Mouse (Mus musculus): Measurements from ENCODE around the gene Chst11. TPM values are rescaled to one million over a fixed set of nuclear protein-coding genes. Genes with fewer than 3 reads are reported as not detected.

Gene Chst11
- total and polyA plus RNA-seq, 3 experiments, result 3.1 to 10.6 TPM; not detected in 1

- H3K4me1 ChIP-seq (ENCODE audit: control insufficient read depth in 1 of 2, insufficient read depth in 2 of 2, low read length in 2 of 2), result peaks cover 7 to 12% of the 10 kb centered on the region in 2 experiments
- H3K27ac ChIP-seq (ENCODE audit: control insufficient read depth, low read depth, low read length), result no peak overlapping the region
- H3K9me3 ChIP-seq (replicated peaks; ENCODE audit: insufficient read depth, low read length), result no peaks in the 10 kb centered on the region
- H3K4me3 ChIP-seq (ENCODE audit: control insufficient read depth in 1 of 2, insufficient read depth in 1 of 2, low read depth in 2 of 2, low read length in 2 of 2), result no peak overlapping the region
- peaks cover 0 to 7% of the 10 kb centered on the region in 2 experiments; a peak in 2 of 4 replicates for H3K36me3 ChIP-seq (ENCODE audit: control insufficient read depth in 1 of 2, insufficient read depth in 2 of 2, low read length in 2 of 2)
- no peaks in the 10 kb centered on the region for H3K27me3 ChIP-seq (ENCODE audit: control insufficient read depth in 1 of 2, insufficient read depth in 2 of 2, low read length in 2 of 2)
- no peak overlapping the region for H3K9ac ChIP-seq (ENCODE audit: control insufficient read depth, low read depth, low read length, poor library complexity, severe bottlenecking)
- no peak for DNase-seq (ENCODE audit: low read depth, low spot score)
- TF ChIP-seq GATA1 (IDR thresholded peaks at IDR 0.05; ENCODE audit: low read depth, low read length) (no peak), MAX (IDR thresholded peaks at IDR 0.05; ENCODE audit: low read length) (no peak), CTCF (IDR thresholded peaks at IDR 0.05 in 2 of 3, conservative IDR thresholded peaks at IDR 0.05 in 1 of 3; ENCODE audit: control insufficient read depth in 1 of 3, insufficient read depth in 1 of 3, low read depth in 2 of 3, low read length in 3 of 3, poor library complexity in 1 of 3, severe bottlenecking in 1 of 3) (no peak), BHLHE40 (IDR thresholded peaks at IDR 0.05; ENCODE audit: borderline replicate concordance, low read depth, low read length) (no peak), ZNF384 (IDR thresholded peaks at IDR 0.05; ENCODE audit: low read depth, low read length) (no peak), ZC3H11A (IDR thresholded peaks at IDR 0.05; ENCODE audit: low read depth, low read length) (no peak), UBTF (IDR thresholded peaks at IDR 0.05; ENCODE audit: borderline replicate concordance, insufficient read depth, low read depth, low read length) (no peak), USF2 (IDR thresholded peaks at IDR 0.05; ENCODE audit: borderline replicate concordance in 1 of 2, insufficient read depth in 1 of 2, low read depth in 1 of 2, low read length in 2 of 2) (no peak), EP300 (IDR thresholded peaks at IDR 0.05; ENCODE audit: low read depth in 1 of 2, low read length in 2 of 2) (no peak), JUND (IDR thresholded peaks at IDR 0.05; ENCODE audit: low read depth, low read length) (no peak), NELFE (IDR thresholded peaks at IDR 0.05; ENCODE audit: low read depth, low read length) (no peak), GABPA (IDR thresholded peaks at IDR 0.05; ENCODE audit: low read depth, low read length) (no peak), POLR2AphosphoS5 (IDR thresholded peaks at IDR 0.05; ENCODE audit: borderline replicate concordance, low read depth, low read length) (no peak), RCOR1 (IDR thresholded peaks at IDR 0.05; ENCODE audit: low read depth, low read length) (no peak), MAFK (IDR thresholded peaks at IDR 0.05; ENCODE audit: borderline replicate concordance, low read depth, low read length) (no peak)
- no peaks in the 10 kb centered on the region for H3K79me2 ChIP-seq (ENCODE audit: control insufficient read depth, insufficient read depth, low read length, poor library complexity)
These were observed 91.5 kb downstream of the Chst11 start for GRCm38 (mm10) chr10:83076816-83077215.

GRCm38 (mm10) chr10:83078723-83079122 lies 93.4 kb downstream of the Chst11 start:
- H3K4me1 ChIP-seq (ENCODE audit: control insufficient read depth in 1 of 2, insufficient read depth in 2 of 2, low read length in 2 of 2), result peaks cover 7 to 12% of the 10 kb centered on the region in 2 experiments
- TF ChIP-seq ZMIZ1 (IDR thresholded peaks at IDR 0.05; ENCODE audit: low read depth, low read length), result no peak
- no peak for TF ChIP-seq POLR2AphosphoS5 (IDR thresholded peaks at IDR 0.05; ENCODE audit: borderline replicate concordance, low read depth, low read length)
- TF ChIP-seq TAL1 (IDR thresholded peaks at IDR 0.05; ENCODE audit: low read length), result no peak
- no peak for TF ChIP-seq JUND (IDR thresholded peaks at IDR 0.05; ENCODE audit: low read depth, low read length)
- no peak for TF ChIP-seq RCOR1 (IDR thresholded peaks at IDR 0.05; ENCODE audit: low read depth, low read length)
- TF ChIP-seq UBTF (IDR thresholded peaks at IDR 0.05; ENCODE audit: borderline replicate concordance, insufficient read depth, low read depth, low read length), result no peak
- TF ChIP-seq GABPA (IDR thresholded peaks at IDR 0.05; ENCODE audit: low read depth, low read length), result no peak
- no peak for TF ChIP-seq USF2 (IDR thresholded peaks at IDR 0.05; ENCODE audit: borderline replicate concordance in 1 of 2, insufficient read depth in 1 of 2, low read depth in 1 of 2, low read length in 2 of 2)
- no peak for TF ChIP-seq POLR2A (IDR thresholded peaks at IDR 0.05; ENCODE audit: control insufficient read depth in 1 of 2, insufficient read depth in 1 of 2, low read depth in 1 of 2, low read length in 2 of 2, poor library complexity in 1 of 2)
- TF ChIP-seq POLR2AphosphoS2 (IDR thresholded peaks at IDR 0.05; ENCODE audit: low read length), result no peak
- no peak for TF ChIP-seq HCFC1 (IDR thresholded peaks at IDR 0.05; ENCODE audit: low read depth, low read length)
- no peak for TF ChIP-seq MAX (IDR thresholded peaks at IDR 0.05; ENCODE audit: low read length)
- no peak for TF ChIP-seq USF1 (IDR thresholded peaks at IDR 0.05; ENCODE audit: low read depth, low read length)
- TF ChIP-seq E2F4 (IDR thresholded peaks at IDR 0.05; ENCODE audit: borderline replicate concordance, low read depth, low read length), result no peak
- TF ChIP-seq ETS1 (IDR thresholded peaks at IDR 0.05; ENCODE audit: low read depth, low read length), result no peak
- TF ChIP-seq ELF1 (IDR thresholded peaks at IDR 0.05; ENCODE audit: low read depth, low read length), result no peak
- no peak for TF ChIP-seq CHD1 (IDR thresholded peaks at IDR 0.05; ENCODE audit: low read depth, low read length)
- TF ChIP-seq RAD21 (IDR thresholded peaks at IDR 0.05; ENCODE audit: low read depth, low read length), result no peak
- TF ChIP-seq MAFK (IDR thresholded peaks at IDR 0.05; ENCODE audit: borderline replicate concordance, low read depth, low read length), result no peak
- TF ChIP-seq NELFE (IDR thresholded peaks at IDR 0.05; ENCODE audit: low read depth, low read length), result no peak
- DNase-seq (ENCODE audit: low read depth, low spot score), result no peak

More at GRCm38 (mm10) chr10:83078723-83079122, 93.4 kb downstream of the Chst11 start:
- Histone ChIP-seq H3K9me3 (replicated peaks; ENCODE audit: insufficient read depth, low read length) (no peaks in the 10 kb centered on the region), H3K4me3 (ENCODE audit: control insufficient read depth in 1 of 2, insufficient read depth in 1 of 2, low read depth in 2 of 2, low read length in 2 of 2) (no peak overlapping the region), H3K36me3 (ENCODE audit: control insufficient read depth in 1 of 2, insufficient read depth in 2 of 2, low read length in 2 of 2) (peaks cover 0 to 7% of the 10 kb centered on the region in 2 experiments; a peak in 2 of 4 replicates), H3K79me2 (ENCODE audit: control insufficient read depth, insufficient read depth, low read length, poor library complexity) (no peaks in the 10 kb centered on the region), H3K27me3 (ENCODE audit: control insufficient read depth in 1 of 2, insufficient read depth in 2 of 2, low read length in 2 of 2) (no peaks in the 10 kb centered on the region), H3K9ac (ENCODE audit: control insufficient read depth, low read depth, low read length, poor library complexity, severe bottlenecking) (no peak overlapping the region), H3K27ac (ENCODE audit: control insufficient read depth, low read depth, low read length) (no peak overlapping the region)
